9 mouse cellular contexts compared by ENCODE assay signal in the genomic region with DNA sequence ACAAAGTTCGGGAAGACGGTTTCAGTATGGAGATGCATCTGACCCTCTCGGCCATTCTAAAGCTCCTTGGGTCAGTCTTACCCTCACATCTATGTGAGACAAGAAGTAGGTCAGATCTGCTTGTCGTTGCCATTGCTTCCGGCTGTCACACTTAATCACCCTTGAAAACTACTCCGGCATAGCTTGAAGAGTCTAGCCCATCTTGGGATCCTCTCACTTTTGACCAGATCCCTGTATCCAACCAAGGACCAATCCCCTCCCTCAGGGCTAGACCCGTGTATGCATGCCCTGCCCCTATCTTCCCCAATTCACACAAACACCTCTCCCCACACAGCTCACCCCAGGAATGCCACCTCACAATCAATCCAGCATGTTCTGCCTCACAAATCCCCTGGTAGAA.
DNase-seq lines count a peak whose midpoint lies in the region; TF ChIP-seq lines count a peak whose summit lies in the region.
"Had no signal": no experiment of that assay in that cellular context is flagged by ENCODE, and none has a peak within 500 bp of the region (broad histone marks: within the 10 kb centered on the region; RNA-seq: fewer than 3 reads in every experiment).

No protein-coding gene starts in this region.

- DNase-seq in gastrocnemius, adult 2 months, result no peak
- no peak for DNase-seq in gastrocnemius, adult 8-10 months (ENCODE audit: low spot score in 2 of 2)
- peak; percentile 84 for DNase-seq in heart, adult 11 months
- no peak for DNase-seq in heart, postnatal 4 days
- peak; percentile 22 for DNase-seq in retina, embryonic 14.5 days (ENCODE audit: low spot score)
- peak; percentile 57 for DNase-seq in retina, postnatal 1 day
- DNase-seq in adrenal gland, postnatal 25 days, result no peak

- intact Hi-C loops in gastrocnemius, adult 2 months (cut with DNase I), result loop anchor here (5.0 to 10.0 kb wide), 3 partner anchors 46 to 219 kb away; no protein-coding TSS in a partner anchor

- no peak for TF ChIP-seq CTCF in gastrocnemius, adult 2 months (IDR thresholded peaks at IDR 0.05)

- H3K4me3 ChIP-seq in gastrocnemius, adult 2 months, result no peak overlapping the region
- H3K4me3 ChIP-seq: forebrain, embryonic 13.5 days; forebrain, embryonic 15.5 days had no signal

- peak overlapping the region; percentile 35; the same call in 1 of the 2 replicates for H3K27ac ChIP-seq in gastrocnemius, adult 2 months
- H3K27ac ChIP-seq: forebrain, embryonic 13.5 days; forebrain, embryonic 15.5 days had no signal

Comparison
In these comparisons a context has a peak if more than half of its experiments do, and no peak if none do; other contexts are left out.
1. DNase-seq: peak in heart, adult 11 months (single experiment), retina, embryonic 14.5 days (single experiment) and retina, postnatal 1 day (single experiment); none in gastrocnemius, adult 2 months (single experiment), gastrocnemius, adult 8-10 months (0 of 2), heart, postnatal 4 days (single experiment) and adrenal gland, postnatal 25 days (single experiment).